Mouse (Mus musculus) liver, embryonic 14.5 days (tissue): ENCODE results near the gene Hmgb2.

ENCODE experiments used
- CTCF ChIP-seq: IDR thresholded peaks from 2 replicates; pipeline ENCODE4 v1.5.1; 2016; ENCODE audit warnings: antibody characterized with exemption, low read depth, control low read depth
- EP300 ChIP-seq: IDR thresholded peaks from 2 replicates; pipeline ENCODE4 v1.6.1; 2016; ENCODE audit warnings: antibody characterized with exemption, low read depth

DNA sequence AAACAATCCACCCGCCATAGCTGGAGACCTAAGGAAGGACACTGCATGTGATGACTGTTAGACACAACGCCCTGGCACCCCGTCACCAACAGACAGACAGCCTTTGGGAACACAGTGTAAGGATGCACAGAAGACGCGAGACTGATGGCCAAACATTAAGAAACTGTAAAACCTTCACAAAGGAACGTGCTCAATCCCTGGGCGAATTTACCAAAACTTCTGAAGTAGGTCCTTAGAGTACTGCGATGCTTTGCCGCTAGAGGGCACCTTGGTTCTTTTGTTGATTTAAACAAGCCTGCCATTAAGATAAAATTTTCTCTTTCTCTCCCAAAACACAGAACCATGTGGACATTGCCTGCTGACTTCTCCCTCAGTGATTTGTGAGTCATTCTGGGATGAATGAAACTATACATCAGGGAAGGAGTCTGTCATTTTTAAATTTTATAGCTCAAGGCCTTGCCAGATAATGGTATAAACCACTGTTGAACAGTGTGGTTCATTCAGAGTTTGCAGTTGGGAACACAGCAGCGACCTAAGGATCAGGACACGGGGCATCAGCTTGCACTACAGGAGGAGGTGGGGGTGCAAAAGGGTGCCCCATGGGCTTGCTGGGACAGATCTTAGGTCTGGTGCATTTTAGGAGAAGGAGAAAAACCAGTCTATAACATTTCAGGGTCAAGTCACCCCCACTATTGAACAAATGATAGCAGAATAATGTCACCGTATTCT, 28.6 kb downstream of the Hmgb2 start:
- TF ChIP-seq CTCF = peak; percentile 65
- TF ChIP-seq EP300 = no peak
